Mouse (Mus musculus) liver, postnatal 0 days (tissue): ENCODE measurements at regions not wholly inside any gene's neighbourhood (a gene's known extent, or its start where the extent isn't known, plus 50 kb on each side); places are given as distances from the start of the nearest gene placed in this dataset.
"Not testable (repeated sequence)": the region's sequence is repeated elsewhere in the genome, so short reads cannot be mapped to it uniquely, and the experiment has no call there.

Source experiments
- ATAC-seq: fragments of 200-750 bp; cut with Nextera tagmentation; 2 replicates; pipeline ENCODE4 v1.8.0; 2017; ENCODE audit warnings: mild to moderate bottlenecking, moderate library complexity
- DNase-seq: peaks from one replicate; pipeline ENCODE4 v3.0.0-alpha.2; 2016
- H3K27ac ChIP-seq: fragments of 300-500 bp; sonication (generic); 2 replicates; pipeline ENCODE4 v1.5.1; 2014; ENCODE audit warnings: antibody characterized with exemption, moderate library complexity, mild to moderate bottlenecking, low read depth
- H3K27me3 ChIP-seq: fragments of 300-500 bp; sonication (generic); 2 replicates; pipeline ENCODE4 v1.6.1; 2014; ENCODE audit warnings: low read length, control low read depth, mixed read lengths; ENCODE audit not compliant: insufficient read depth
- H3K36me3 ChIP-seq: fragments of 300-500 bp; sonication (generic); replicated peaks from 2 replicates; pipeline ENCODE4 v1.6.1; 2014; ENCODE audit warnings: mild to moderate bottlenecking, control low read depth, low read length, moderate library complexity, mixed read lengths; ENCODE audit not compliant: insufficient read depth
- H3K4me1 ChIP-seq: fragments of 300-500 bp; sonication (generic); 2 replicates; pipeline ENCODE4 v1.6.1; 2014; ENCODE audit warnings: antibody characterized with exemption, mild to moderate bottlenecking, control low read depth; ENCODE audit not compliant: insufficient read depth
- H3K4me2 ChIP-seq: fragments of 300-500 bp; sonication (generic); 2 replicates; pipeline ENCODE4 v1.6.1; 2014; ENCODE audit warnings: low read depth, mild to moderate bottlenecking, low read length, moderate library complexity, mixed read lengths
- H3K4me3 ChIP-seq: fragments of 300-500 bp; sonication (generic); 2 replicates; pipeline ENCODE4 v1.5.1; 2014; ENCODE audit warnings: low read depth, low read length
- H3K9ac ChIP-seq: fragments of 300-500 bp; sonication (generic); replicated peaks from 2 replicates; pipeline ENCODE4 v1.6.1; 2014; ENCODE audit warnings: mild to moderate bottlenecking, moderate library complexity
- H3K9me3 ChIP-seq: fragments of 300-500 bp; sonication (generic); 2 replicates; pipeline ENCODE4 v1.6.1; 2016; ENCODE audit warnings: mild to moderate bottlenecking, control low read depth, low read length, mixed read lengths
- CTCF ChIP-seq: sonication (generic); IDR thresholded peaks from 2 replicates; pipeline ENCODE4 v1.5.1; 2016; ENCODE audit warnings: antibody characterized with exemption, low read depth
- EP300 ChIP-seq: IDR thresholded peaks from 2 replicates; pipeline ENCODE4 v1.6.1; 2016; ENCODE audit warnings: antibody characterized with exemption, low read depth, mild to moderate bottlenecking
- WGBS: fragments of 180-500 bp; shearing (Covaris S2); extraction: QIAGEN DNeasy Blood & Tissue Kit; methylation state at CpG from one replicate; pipeline ENCODE4 v1.1.7; 2014; ENCODE audit not compliant: insufficient replicate concordance; 5-methylcytosine and 5-hydroxymethylcytosine counted together

- TF ChIP-seq CTCF (no peak), EP300 (no peak)
- Histone ChIP-seq H3K9me3 (no peaks in the 10 kb centered on the region), H3K36me3 (no peaks in the 10 kb centered on the region), H3K27me3 (no peaks in the 10 kb centered on the region), H3K9ac (no peak overlapping the region), H3K27ac (no peak overlapping the region), H3K4me3 (no peak overlapping the region), H3K4me1 (no peaks in the 10 kb centered on the region), H3K4me2 (no peak overlapping the region)
- DNase-seq = no peak
- no peak for ATAC-seq
- 66% methylated on average over 10 of the region's 10 CpGs for WGBS
Observed at GRCm38 (mm10) chr15:8816501-8817368, 106.2 kb upstream of the Slc1a3 start.

- Histone ChIP-seq H3K9ac (no peak overlapping the region), H3K4me2 (no peak overlapping the region), H3K4me1 (no peaks in the 10 kb centered on the region), H3K9me3 (no peaks in the 10 kb centered on the region), H3K27me3 (no peaks in the 10 kb centered on the region), H3K4me3 (no peak overlapping the region), H3K36me3 (no peaks in the 10 kb centered on the region), H3K27ac (no peak overlapping the region)
- no peak for DNase-seq
- 48% methylated on average over 2 of the region's 2 CpGs for WGBS
- TF ChIP-seq CTCF (no peak), EP300 (no peak)
- ATAC-seq = no peak
Observed at GRCm38 (mm10) chr15:8815958-8816357, 105.4 kb upstream of the Slc1a3 start.

- no peak overlapping the region for H3K4me3 ChIP-seq
- no peak for DNase-seq
- H3K27ac ChIP-seq = no peak overlapping the region
- WGBS = 75% methylated on average over 6 of the region's 6 CpGs
- no peaks in the 10 kb centered on the region for H3K27me3 ChIP-seq
- no peaks in the 10 kb centered on the region for H3K36me3 ChIP-seq
- no peaks in the 10 kb centered on the region for H3K9me3 ChIP-seq
- no peak overlapping the region for H3K9ac ChIP-seq
- TF ChIP-seq EP300 = no peak
- TF ChIP-seq CTCF = no peak
- H3K4me2 ChIP-seq = no peak overlapping the region
- no peaks in the 10 kb centered on the region for H3K4me1 ChIP-seq
- no peak for ATAC-seq
Observed at GRCm38 (mm10) chr15:8815277-8815676, 104.7 kb upstream of the Slc1a3 start.

- H3K27me3 ChIP-seq = no peaks in the 10 kb centered on the region
- H3K36me3 ChIP-seq = no peaks in the 10 kb centered on the region
- H3K9ac ChIP-seq = no peak overlapping the region
- H3K4me1 ChIP-seq = no peaks in the 10 kb centered on the region
- WGBS = 68% methylated on average over 8 of the region's 8 CpGs
- H3K9me3 ChIP-seq = no peaks in the 10 kb centered on the region
- DNase-seq = no peak
- no peak overlapping the region for H3K4me2 ChIP-seq
- H3K4me3 ChIP-seq = no peak overlapping the region
- no peak overlapping the region for H3K27ac ChIP-seq
- no peak for ATAC-seq
- TF ChIP-seq EP300 (no peak), CTCF (no peak)
Observed at GRCm38 (mm10) chr15:8806354-8806753, 95.8 kb upstream of the Slc1a3 start.

- not testable (repeated sequence) for H3K4me3 ChIP-seq, ATAC-seq, H3K9me3 ChIP-seq, H3K36me3 ChIP-seq, DNase-seq, H3K27me3 ChIP-seq, H3K9ac ChIP-seq, H3K4me2 ChIP-seq, H3K27ac ChIP-seq, H3K4me1 ChIP-seq
- 86% methylated on average over 4 of the region's 5 CpGs for WGBS
Observed at GRCm38 (mm10) chr15:8805565-8805964, 95.0 kb upstream of the Slc1a3 start.

- Histone ChIP-seq H3K27me3 (no peaks in the 10 kb centered on the region), H3K4me3 (no peak overlapping the region), H3K4me2 (no peak overlapping the region), H3K36me3 (no peaks in the 10 kb centered on the region), H3K9ac (no peak overlapping the region), H3K9me3 (no peaks in the 10 kb centered on the region), H3K4me1 (no peaks in the 10 kb centered on the region), H3K27ac (no peak overlapping the region)
- 67% methylated on average over 7 of the region's 7 CpGs for WGBS
- TF ChIP-seq CTCF = no peak
- no peak for TF ChIP-seq EP300
- DNase-seq (no peak), ATAC-seq (no peak)
Observed at GRCm38 (mm10) chr15:8802058-8802457, 91.5 kb upstream of the Slc1a3 start.

GRCm38 (mm10) chr15:8797015-8797414 lies 86.5 kb upstream of the Slc1a3 start:
- no peak overlapping the region for H3K4me3 ChIP-seq
- H3K4me2 ChIP-seq = no peak overlapping the region
- 86% methylated on average over 1 of the region's 1 CpGs for WGBS
- peak; percentile 21; the same call in 1 of the 2 replicates for TF ChIP-seq CTCF
- no peak for TF ChIP-seq EP300
- H3K4me1 ChIP-seq = no peaks in the 10 kb centered on the region
- H3K9me3 ChIP-seq = no peaks in the 10 kb centered on the region
- no peak overlapping the region for H3K27ac ChIP-seq
- ATAC-seq (no peak), DNase-seq (no peak)
- no peaks in the 10 kb centered on the region for H3K27me3 ChIP-seq
- H3K9ac ChIP-seq = no peak overlapping the region
- no peaks in the 10 kb centered on the region for H3K36me3 ChIP-seq
